Mouse (Mus musculus): ENCODE data around the gene Oxct2b.
A peak's percentile ranks its signal among the peaks of the same experiment; 100 is the strongest.

DNA sequence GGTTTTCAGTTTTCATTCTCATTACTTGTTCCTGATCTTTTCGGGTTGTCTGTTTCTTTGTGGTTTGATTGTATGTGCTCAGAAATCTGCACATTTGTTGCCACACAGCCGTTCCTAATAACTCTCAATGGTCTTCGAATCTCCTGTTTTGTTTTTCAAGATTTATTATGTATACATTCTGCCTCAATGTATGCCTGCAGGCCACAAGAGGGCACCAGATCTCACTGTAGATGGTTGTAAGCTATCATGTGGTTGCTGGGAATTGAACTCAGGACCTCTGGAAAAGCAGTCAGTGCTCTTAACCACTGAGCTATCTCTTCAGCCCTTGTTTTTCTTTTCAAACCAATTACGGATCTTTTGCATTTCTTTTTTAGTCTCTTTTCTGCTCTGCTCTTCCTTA lies 29.7 kb upstream of the Oxct2b start:
- TF ChIP-seq BHLHE40 (IDR thresholded peaks at IDR 0.05; ENCODE audit: low read depth, low read length) (no peak), CTCF (conservative IDR thresholded peaks at IDR 0.05 in 1 of 2, IDR thresholded peaks at IDR 0.05 in 1 of 2; ENCODE audit: low read depth in 2 of 2, low read length in 2 of 2) (peak in 1 of 2 experiments; percentile 31; a peak in 2 of 4 replicates), POLR2A (IDR thresholded peaks at IDR 0.05; ENCODE audit: low read depth, low read length) (no peak), MAFK (IDR thresholded peaks at IDR 0.05; ENCODE audit: insufficient replicate concordance, low read length) (no peak), KAT2A (IDR thresholded peaks at IDR 0.05; ENCODE audit: insufficient replicate concordance, low read length) (no peak), RCOR1 (conservative IDR thresholded peaks at IDR 0.05; ENCODE audit: low read depth, low read length) (no peak), EP300 (IDR thresholded peaks at IDR 0.05; ENCODE audit: low read length) (no peak), SMC3 (IDR thresholded peaks at IDR 0.05; ENCODE audit: low read depth, low read length) (no peak), ZMIZ1 (IDR thresholded peaks at IDR 0.05; ENCODE audit: low read depth, low read length) (no peak), SIN3A (IDR thresholded peaks at IDR 0.05; ENCODE audit: low read length) (no peak), ZC3H11A (IDR thresholded peaks at IDR 0.05; ENCODE audit: low read depth, low read length) (no peak), UBTF (IDR thresholded peaks at IDR 0.05; ENCODE audit: low read depth, low read length) (no peak), E2F4 (IDR thresholded peaks at IDR 0.05; ENCODE audit: insufficient replicate concordance, low read depth, low read length) (no peak)

All from CH12.LX (cell line).